Mouse (Mus musculus): ENCODE measurements around the gene Kdm2a.

DNA sequence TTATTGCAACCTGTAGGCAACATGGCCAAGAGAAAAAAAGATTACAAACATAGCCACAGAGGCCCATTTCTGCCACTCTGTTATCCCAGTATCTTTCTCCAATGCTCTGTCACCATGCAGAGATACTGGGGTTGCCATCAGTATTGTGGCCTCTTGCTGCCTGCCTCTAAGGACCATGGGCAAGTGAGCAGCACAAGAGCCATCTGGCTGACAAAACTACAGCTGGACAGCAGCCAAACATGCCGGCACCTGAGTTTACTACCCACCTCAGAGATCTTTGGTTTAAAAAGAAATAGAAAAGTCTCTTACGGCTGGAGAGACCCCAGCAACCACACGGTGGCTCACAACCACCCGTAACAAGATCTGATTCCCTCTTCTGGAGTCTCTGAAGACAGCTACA lies 78.8 kb downstream of the Kdm2a start:
- TF ChIP-seq USF1 (IDR thresholded peaks at IDR 0.05; ENCODE audit: low read depth), result no peak
- no peak for TF ChIP-seq POLR2AphosphoS2 (IDR thresholded peaks at IDR 0.05; ENCODE audit: insufficient read length, low read depth)

Data from myocyte (in vitro differentiated cells).